Mouse (Mus musculus) stomach, postnatal 0 days (tissue): ENCODE results near the gene Nup210l. TPM values are rescaled to one million over a fixed set of nuclear protein-coding genes. Genes with fewer than 3 reads are reported as not detected.
A peak's percentile ranks its signal among the peaks of the same experiment; 100 is the strongest.

Experiments used
- ATAC-seq: fragments of 200-750 bp; cut with Nextera tagmentation; 2 replicates; pipeline ENCODE4 v1.8.0; 2017; ENCODE audit not compliant: low FRiP score, low TSS enrichment
- DNase-seq: peaks from one replicate; pipeline ENCODE4 v3.0.0-alpha.2; 2016; ENCODE audit warnings: low spot score
- H3K27ac ChIP-seq: fragments of 300-500 bp; sonication (generic); replicated peaks from 2 replicates; pipeline ENCODE4 v1.5.1; 2014; ENCODE audit warnings: mild to moderate bottlenecking, control low read depth
- H3K27me3 ChIP-seq: fragments of 300-500 bp; sonication (generic); 2 replicates; pipeline ENCODE4 v1.6.1; 2014; ENCODE audit warnings: low read length; ENCODE audit not compliant: control insufficient read depth, insufficient read depth
- H3K36me3 ChIP-seq: fragments of 300-500 bp; sonication (generic); 2 replicates; pipeline ENCODE4 v1.6.1; 2014; ENCODE audit warnings: low read length, mixed read lengths; ENCODE audit not compliant: control insufficient read depth, insufficient read depth
- H3K4me1 ChIP-seq: fragments of 300-500 bp; sonication (generic); replicated peaks from 2 replicates; pipeline ENCODE4 v1.6.1; 2014; ENCODE audit warnings: antibody characterized with exemption; ENCODE audit not compliant: control insufficient read depth, insufficient read depth
- H3K4me2 ChIP-seq: fragments of 300-500 bp; sonication (generic); replicated peaks from 2 replicates; pipeline ENCODE4 v1.6.1; 2014; ENCODE audit warnings: low read depth, mild to moderate bottlenecking, control low read depth, moderate library complexity
- H3K4me3 ChIP-seq: fragments of 300-500 bp; sonication (generic); 2 replicates; pipeline ENCODE4 v1.5.1; 2014; ENCODE audit warnings: low read depth, low read length, control low read depth
- H3K9ac ChIP-seq: fragments of 300-500 bp; sonication (generic); 2 replicates; pipeline ENCODE4 v1.6.1; 2014; ENCODE audit warnings: mild to moderate bottlenecking, low read length, control low read depth, mixed read lengths
- H3K9me3 ChIP-seq: fragments of 300-500 bp; sonication (generic); 2 replicates; pipeline ENCODE4 v1.6.1; 2016; ENCODE audit warnings: low read length; ENCODE audit not compliant: control insufficient read depth
- CTCF ChIP-seq: IDR thresholded peaks from 2 replicates; pipeline ENCODE4 v1.5.1; 2016; ENCODE audit warnings: antibody characterized with exemption, low read depth, mild to moderate bottlenecking, moderate library complexity
- EP300 ChIP-seq: optimal IDR thresholded peaks from 2 replicates; pipeline ENCODE3; 2016; ENCODE audit warnings: antibody characterized with exemption
- WGBS: fragments of 180-500 bp; shearing (Covaris S2); extraction: QIAGEN DNeasy Blood & Tissue Kit; methylation state at CpG from one replicate; pipeline ENCODE4 v1.1.7; 2014; 5-methylcytosine and 5-hydroxymethylcytosine counted together
- polyA plus RNA-seq: library from polyadenylated mRNA; unstranded; fragments of >200 nt; fragmentation: Nextera tagmentation; extraction: Ambion mirVana; gene quantifications from 2 replicates; pipeline ENCODE4 v1.2.1, GENCODE M21; 2015

Gene Nup210l
- polyA plus RNA-seq, 1 experiment from 2014 or later: 0.06 TPM

GRCm38 (mm10) chr3:90220088-90220487, 116.2 kb downstream of the Nup210l start:
- peak overlapping the region; percentile 88 for H3K27ac ChIP-seq
- H3K9ac ChIP-seq: peak overlapping the region; percentile 74
- peak overlapping the region; percentile 54 for H3K4me3 ChIP-seq
- DNase-seq (peak; percentile 41), ATAC-seq (peak; percentile 62)
- H3K27me3 ChIP-seq: no peaks in the 10 kb centered on the region
- H3K9me3 ChIP-seq: no peaks in the 10 kb centered on the region
- H3K36me3 ChIP-seq: no peaks in the 10 kb centered on the region
- H3K4me2 ChIP-seq: peak overlapping the region; percentile 78
- 7% methylated on average over 6 of the region's 6 CpGs for WGBS
- H3K4me1 ChIP-seq: no peaks in the 10 kb centered on the region
- TF ChIP-seq EP300: no peak
- peak; percentile 84 for TF ChIP-seq CTCF

DNA sequence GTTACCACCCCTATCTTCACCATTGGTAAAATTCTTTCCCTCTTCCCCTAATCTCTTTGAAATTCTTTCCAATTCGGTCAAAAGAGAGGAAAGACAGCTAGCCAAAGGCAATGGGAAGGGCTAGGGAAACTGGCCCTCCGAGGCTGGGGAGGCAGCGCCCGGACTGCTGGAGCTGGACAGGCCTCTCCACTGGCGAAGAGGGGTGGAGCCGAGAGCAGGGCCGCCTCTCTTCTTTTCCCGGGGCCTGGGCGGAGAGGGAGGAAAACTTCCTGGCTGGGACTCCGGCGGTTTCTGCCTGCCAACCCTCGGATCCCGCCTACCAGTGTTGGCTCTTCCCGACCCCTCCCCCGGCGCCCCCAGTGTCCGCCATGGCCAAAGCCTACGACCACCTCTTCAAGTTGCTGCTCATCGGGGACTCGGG, 116.6 kb downstream of the Nup210l start:
- Histone ChIP-seq H3K36me3 (no peaks in the 10 kb centered on the region), H3K4me1 (no peaks in the 10 kb centered on the region), H3K9ac (peak overlapping the region; percentile 74), H3K27me3 (no peaks in the 10 kb centered on the region), H3K4me2 (peak overlapping the region; percentile 78), H3K27ac (peak overlapping the region; percentile 88), H3K4me3 (peak overlapping the region; percentile 54), H3K9me3 (no peaks in the 10 kb centered on the region)
- DNase-seq (peak; percentile 84), ATAC-seq (peak; percentile 86)
- 0% methylated on average over 19 of the region's 20 CpGs for WGBS
- TF ChIP-seq CTCF (no peak), EP300 (no peak)

GRCm38 (mm10) chr3:90221123-90221522, 117.2 kb downstream of the Nup210l start:
- DNase-seq (no peak), ATAC-seq (no peak)
- Histone ChIP-seq H3K4me2 (peak overlapping the region; percentile 78), H3K27me3 (no peaks in the 10 kb centered on the region), H3K36me3 (no peaks in the 10 kb centered on the region), H3K4me3 (peak overlapping the region; percentile 54), H3K9me3 (no peaks in the 10 kb centered on the region), H3K27ac (peak overlapping the region; percentile 13; the same call in 1 of the 2 replicates), H3K9ac (peak overlapping the region; percentile 74), H3K4me1 (no peaks in the 10 kb centered on the region)
- WGBS: 13% methylated on average over 5 of the region's 5 CpGs
- TF ChIP-seq CTCF: no peak
- no peak for TF ChIP-seq EP300

- no peak overlapping the region for H3K9ac ChIP-seq
- no peaks in the 10 kb centered on the region for H3K4me1 ChIP-seq
- H3K9me3 ChIP-seq: no peaks in the 10 kb centered on the region
- H3K27ac ChIP-seq: no peak overlapping the region
- no peaks in the 10 kb centered on the region for H3K36me3 ChIP-seq
- ATAC-seq: no peak
- no peaks in the 10 kb centered on the region for H3K27me3 ChIP-seq
- WGBS: 85% methylated on average over 4 of the region's 4 CpGs
- H3K4me2 ChIP-seq: no peak overlapping the region
- no peak for DNase-seq
- TF ChIP-seq EP300: no peak
- no peak for TF ChIP-seq CTCF
- no peak overlapping the region for H3K4me3 ChIP-seq
Observed at GRCm38 (mm10) chr3:90222455-90222854, 118.5 kb downstream of the Nup210l start.

- no peaks in the 10 kb centered on the region for H3K36me3 ChIP-seq
- no peak for TF ChIP-seq EP300
- no peak for TF ChIP-seq CTCF
- no peaks in the 10 kb centered on the region for H3K4me1 ChIP-seq
- no peak overlapping the region for H3K9ac ChIP-seq
- no peak overlapping the region for H3K4me2 ChIP-seq
- H3K27me3 ChIP-seq: no peaks in the 10 kb centered on the region
- WGBS: 72% methylated on average over 3 of the region's 3 CpGs
- H3K9me3 ChIP-seq: no peaks in the 10 kb centered on the region
- H3K4me3 ChIP-seq: no peak overlapping the region
- ATAC-seq: no peak
- H3K27ac ChIP-seq: no peak overlapping the region
- DNase-seq: no peak
Observed at GRCm38 (mm10) chr3:90222941-90223340, 119.0 kb downstream of the Nup210l start.

- H3K4me3 ChIP-seq: no peak overlapping the region
- ATAC-seq (no peak), DNase-seq (no peak)
- no peak overlapping the region for H3K9ac ChIP-seq
- no peaks in the 10 kb centered on the region for H3K36me3 ChIP-seq
- H3K4me1 ChIP-seq: no peaks in the 10 kb centered on the region
- no peaks in the 10 kb centered on the region for H3K27me3 ChIP-seq
- H3K4me2 ChIP-seq: no peak overlapping the region
- no peaks in the 10 kb centered on the region for H3K9me3 ChIP-seq
- TF ChIP-seq CTCF: peak; percentile 34; the same call in 1 of the 2 replicates
- TF ChIP-seq EP300: no peak
- no peak overlapping the region for H3K27ac ChIP-seq
- WGBS: 77% methylated on average over 10 of the region's 10 CpGs
Observed at GRCm38 (mm10) chr3:90224331-90224730, 120.4 kb downstream of the Nup210l start.
